Mouse (Mus musculus): ENCODE measurements at regions not wholly inside any gene's neighbourhood (a gene's known extent, or its start where the extent isn't known, plus 50 kb on each side); places are given as distances from the start of the nearest gene placed in this dataset.

DNA sequence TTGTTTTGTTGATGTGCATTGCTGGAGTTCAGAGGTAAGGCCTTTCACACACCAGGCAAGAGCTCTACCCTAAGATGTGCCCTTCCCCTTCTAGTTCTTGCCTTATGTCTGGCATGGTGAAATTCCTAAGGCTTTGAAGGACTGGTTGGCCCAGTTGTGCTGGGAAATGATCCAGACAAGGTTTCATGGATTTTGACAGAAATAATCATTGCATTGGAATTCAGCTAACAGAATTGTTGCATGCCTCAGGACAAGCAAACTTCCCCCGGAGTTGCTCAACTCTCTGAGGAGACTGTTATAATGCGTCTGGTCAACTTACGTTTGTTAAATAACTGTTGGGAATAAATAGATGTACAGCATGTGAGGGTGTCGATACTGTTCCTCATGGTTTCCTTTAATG lies 80.6 kb upstream of the 1700016C15Rik start:
- H3K27me3 ChIP-seq (ENCODE audit: control insufficient read depth, insufficient read depth, low read length) = no peaks in the 10 kb centered on the region
- H3K4me1 ChIP-seq (replicated peaks; ENCODE audit: control insufficient read depth, insufficient read depth, low read length) = no peaks in the 10 kb centered on the region; the same call in 1 of the 2 replicates
- H3K9ac ChIP-seq (ENCODE audit: low read depth, low read length) = no peak overlapping the region
- H3K4me2 ChIP-seq (replicated peaks; ENCODE audit: low read depth, low read length) = no peak overlapping the region
- H3K9me3 ChIP-seq (ENCODE audit: control insufficient read depth, low read length) = no peaks in the 10 kb centered on the region
- H3K27ac ChIP-seq (ENCODE audit: low read depth, low read length) = no peak overlapping the region
- DNase-seq (ENCODE audit: low spot score) (no peak), ATAC-seq (ENCODE audit: low FRiP score) (no peak)
- H3K4me3 ChIP-seq (ENCODE audit: low read depth, low read length) = no peak overlapping the region
- no peaks in the 10 kb centered on the region for H3K36me3 ChIP-seq (ENCODE audit: control insufficient read depth, insufficient read depth, low read length)
- WGBS = 92% methylated on average over 4 of the region's 4 CpGs

DNA sequence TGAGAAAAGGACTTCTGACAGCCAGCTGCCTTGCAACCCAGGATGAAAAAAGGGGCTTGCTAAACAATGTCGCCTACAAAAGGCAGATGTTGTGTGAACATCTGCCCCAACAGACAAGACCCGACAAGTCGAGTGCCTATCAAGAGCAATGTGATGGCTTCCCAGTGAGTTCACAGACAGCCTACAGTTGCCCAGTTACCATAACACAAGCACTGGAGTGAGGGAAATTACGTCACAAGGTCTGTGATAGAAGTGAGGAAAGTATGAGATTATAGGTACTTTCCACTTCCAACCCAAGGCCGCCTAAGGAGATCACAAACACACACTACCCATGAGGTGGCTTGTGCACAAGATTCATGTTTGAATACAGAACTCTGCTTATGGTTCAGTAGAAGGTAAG lies 78.4 kb upstream of the 1700016C15Rik start:
- WGBS = 63% methylated on average over 5 of the region's 5 CpGs
- Histone ChIP-seq H3K9me3 (ENCODE audit: control insufficient read depth, low read length) (no peaks in the 10 kb centered on the region), H3K36me3 (ENCODE audit: control insufficient read depth, insufficient read depth, low read length) (no peaks in the 10 kb centered on the region), H3K27ac (ENCODE audit: low read depth, low read length) (no peak overlapping the region), H3K4me2 (replicated peaks; ENCODE audit: low read depth, low read length) (no peak overlapping the region), H3K27me3 (ENCODE audit: control insufficient read depth, insufficient read depth, low read length) (no peaks in the 10 kb centered on the region), H3K4me3 (ENCODE audit: low read depth, low read length) (no peak overlapping the region), H3K4me1 (replicated peaks; ENCODE audit: control insufficient read depth, insufficient read depth, low read length) (no peaks in the 10 kb centered on the region; the same call in 1 of the 2 replicates), H3K9ac (ENCODE audit: low read depth, low read length) (no peak overlapping the region)
- ATAC-seq (ENCODE audit: low FRiP score) (no peak), DNase-seq (ENCODE audit: low spot score) (no peak)

DNA sequence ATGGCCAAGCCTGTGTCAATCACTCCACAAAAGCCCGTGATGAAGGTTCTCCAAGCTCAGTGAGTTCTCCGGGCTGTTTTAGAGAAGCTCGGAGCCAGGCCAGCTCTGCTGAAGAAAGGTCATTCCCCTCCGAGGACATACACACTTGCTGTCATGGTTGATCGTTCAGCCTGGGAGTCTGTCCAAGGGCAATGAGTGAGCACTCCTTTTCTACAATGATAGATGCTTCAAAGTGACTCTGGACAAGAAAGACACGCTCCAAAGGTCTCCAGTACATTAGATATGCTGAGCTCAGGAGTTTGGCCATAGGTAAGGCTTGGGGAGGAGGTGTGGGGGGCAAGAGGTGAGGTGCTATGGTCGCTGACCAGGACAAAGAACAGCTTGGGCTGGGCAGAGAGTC lies 66.5 kb upstream of the 1700016C15Rik start:
- 82% methylated on average over 7 of the region's 7 CpGs for WGBS
- no peak for ATAC-seq (ENCODE audit: low FRiP score)
- no peak overlapping the region for H3K4me3 ChIP-seq (ENCODE audit: low read depth, low read length)

DNA sequence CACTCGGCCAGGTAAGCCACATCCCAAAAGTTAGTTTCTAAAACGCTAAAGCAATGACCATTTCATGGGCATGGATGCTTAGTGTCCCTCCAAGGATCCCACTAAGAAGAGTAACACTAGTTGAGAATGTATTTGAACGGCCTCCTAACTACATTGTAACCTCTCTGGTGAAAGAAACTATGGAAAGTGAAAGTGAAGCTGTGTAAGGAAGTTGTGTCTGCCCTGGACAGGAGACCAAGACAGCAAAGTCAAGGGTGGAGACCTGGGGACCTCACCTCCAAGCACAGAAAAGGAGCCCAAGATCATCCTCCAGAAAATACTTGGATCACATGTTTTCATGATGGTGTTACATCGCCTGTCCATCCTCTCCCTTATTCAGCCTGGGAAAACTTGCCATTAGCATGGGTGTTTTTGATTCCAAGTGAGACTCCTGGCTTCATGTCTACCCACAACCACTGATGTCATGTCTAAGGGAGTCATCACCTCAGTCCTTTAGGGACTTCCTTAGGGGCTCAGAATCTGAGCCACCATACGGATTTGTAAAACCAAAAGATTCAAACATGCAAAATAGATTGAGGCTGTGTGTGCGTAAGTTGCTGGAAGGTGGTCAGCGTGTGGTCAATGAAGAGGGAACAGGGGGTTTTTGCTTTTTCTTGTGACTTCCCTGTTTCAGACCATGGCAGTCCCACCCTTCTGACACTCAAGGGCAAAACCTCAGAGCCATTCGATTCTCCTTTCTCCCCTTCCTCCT lies 62.4 kb upstream of the 1700016C15Rik start:
- Histone ChIP-seq H3K9ac (ENCODE audit: low read depth, low read length) (no peak overlapping the region), H3K36me3 (ENCODE audit: control insufficient read depth, insufficient read depth, low read length) (no peaks in the 10 kb centered on the region), H3K9me3 (ENCODE audit: control insufficient read depth, low read length) (no peaks in the 10 kb centered on the region), H3K27ac (ENCODE audit: low read depth, low read length) (no peak overlapping the region), H3K4me2 (replicated peaks; ENCODE audit: low read depth, low read length) (no peak overlapping the region), H3K27me3 (ENCODE audit: control insufficient read depth, insufficient read depth, low read length) (no peaks in the 10 kb centered on the region), H3K4me3 (ENCODE audit: low read depth, low read length) (no peak overlapping the region), H3K4me1 (replicated peaks; ENCODE audit: control insufficient read depth, insufficient read depth, low read length) (no peaks in the 10 kb centered on the region)
- WGBS = 87% methylated on average over 8 of the region's 8 CpGs
- DNase-seq (ENCODE audit: low spot score) = no peak
- no peak for ATAC-seq (ENCODE audit: low FRiP score)

More for the DNA sequence above, 66.5 kb upstream of the 1700016C15Rik start:
- DNase-seq (ENCODE audit: low spot score) = no peak
- Histone ChIP-seq H3K9ac (ENCODE audit: low read depth, low read length) (no peak overlapping the region), H3K27me3 (ENCODE audit: control insufficient read depth, insufficient read depth, low read length) (no peaks in the 10 kb centered on the region), H3K27ac (ENCODE audit: low read depth, low read length) (no peak overlapping the region), H3K4me1 (replicated peaks; ENCODE audit: control insufficient read depth, insufficient read depth, low read length) (no peaks in the 10 kb centered on the region), H3K4me2 (replicated peaks; ENCODE audit: low read depth, low read length) (no peak overlapping the region), H3K9me3 (ENCODE audit: control insufficient read depth, low read length) (no peaks in the 10 kb centered on the region), H3K36me3 (ENCODE audit: control insufficient read depth, insufficient read depth, low read length) (no peaks in the 10 kb centered on the region)

DNA sequence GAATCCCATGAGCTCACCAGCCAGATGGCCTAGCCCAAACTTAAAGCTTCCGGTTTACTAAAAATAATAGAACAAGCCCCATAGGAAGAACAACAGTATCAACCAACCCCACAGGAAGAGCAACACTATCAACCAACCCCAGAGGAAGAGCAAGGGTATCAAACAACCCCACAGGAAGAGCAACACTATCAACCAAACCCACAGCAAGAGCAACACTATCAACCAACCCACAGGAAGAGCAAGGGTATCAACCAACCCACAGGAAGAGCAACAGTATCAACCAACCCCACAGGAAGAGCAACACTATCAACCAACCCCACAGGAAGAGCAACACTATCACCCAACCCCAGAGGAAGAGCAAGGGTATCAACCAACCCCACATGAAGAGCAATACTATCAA lies 59.0 kb upstream of the 1700016C15Rik start:
- Histone ChIP-seq H3K27ac (ENCODE audit: low read depth, low read length) (no peak overlapping the region), H3K4me3 (ENCODE audit: low read depth, low read length) (no peak overlapping the region), H3K27me3 (ENCODE audit: control insufficient read depth, insufficient read depth, low read length) (no peaks in the 10 kb centered on the region), H3K36me3 (ENCODE audit: control insufficient read depth, insufficient read depth, low read length) (no peaks in the 10 kb centered on the region), H3K4me1 (replicated peaks; ENCODE audit: control insufficient read depth, insufficient read depth, low read length) (no peaks in the 10 kb centered on the region), H3K9ac (ENCODE audit: low read depth, low read length) (no peak overlapping the region), H3K9me3 (ENCODE audit: control insufficient read depth, low read length) (no peaks in the 10 kb centered on the region), H3K4me2 (replicated peaks; ENCODE audit: low read depth, low read length) (no peak overlapping the region)
- no peak for ATAC-seq (ENCODE audit: low FRiP score)
- no peak for DNase-seq (ENCODE audit: low spot score)
- 100% methylated on average over 1 of the region's 1 CpGs for WGBS

DNA sequence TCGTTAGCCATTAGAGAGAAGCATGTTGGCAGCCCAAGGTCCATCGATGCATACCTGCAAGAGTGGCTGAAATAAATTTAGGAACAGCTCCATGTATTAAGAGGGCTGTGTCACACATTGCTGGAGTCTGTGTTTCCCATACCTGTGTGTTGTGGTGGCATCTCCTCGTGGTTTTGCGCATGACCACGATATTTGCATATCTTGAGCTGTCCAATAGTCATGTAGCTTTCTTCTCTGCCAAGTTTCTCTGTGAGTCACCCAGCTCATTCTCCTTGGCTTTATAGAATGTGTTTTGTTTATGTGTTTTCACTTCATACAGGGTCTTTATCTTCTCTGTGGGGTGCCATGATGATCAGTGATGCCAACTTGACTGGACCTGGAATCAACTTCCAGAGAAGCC lies 53.0 kb upstream of the 1700016C15Rik start:
- Histone ChIP-seq H3K36me3 (ENCODE audit: control insufficient read depth, insufficient read depth, low read length) (no peaks in the 10 kb centered on the region), H3K27me3 (ENCODE audit: control insufficient read depth, insufficient read depth, low read length) (no peaks in the 10 kb centered on the region), H3K4me3 (ENCODE audit: low read depth, low read length) (no peak overlapping the region), H3K9ac (ENCODE audit: low read depth, low read length) (no peak overlapping the region), H3K4me1 (replicated peaks; ENCODE audit: control insufficient read depth, insufficient read depth, low read length) (no peaks in the 10 kb centered on the region), H3K4me2 (replicated peaks; ENCODE audit: low read depth, low read length) (no peak overlapping the region), H3K9me3 (ENCODE audit: control insufficient read depth, low read length) (no peaks in the 10 kb centered on the region), H3K27ac (ENCODE audit: low read depth, low read length) (no peak overlapping the region)
- 95% methylated on average over 5 of the region's 5 CpGs for WGBS
- ATAC-seq (ENCODE audit: low FRiP score) (no peak), DNase-seq (ENCODE audit: low spot score) (no peak)

DNA sequence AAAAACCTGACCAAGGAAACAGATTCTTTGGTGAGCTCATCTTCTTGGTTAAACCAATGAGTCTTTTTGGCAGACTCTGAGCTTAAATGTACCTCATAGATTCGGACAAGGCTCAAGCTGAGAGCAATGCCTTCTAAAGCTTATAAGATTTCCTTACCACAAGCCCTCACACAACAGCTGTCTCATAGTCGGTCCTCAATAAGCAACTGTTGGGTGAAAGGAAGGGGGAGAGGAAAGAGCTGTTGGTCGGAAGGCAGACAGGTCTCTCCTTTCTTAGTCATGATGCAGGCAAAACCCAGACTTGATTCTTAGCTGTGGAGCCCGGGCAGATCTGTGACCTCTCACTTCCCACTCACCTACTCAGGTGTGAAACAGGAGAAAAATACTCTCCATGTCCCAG lies 50.8 kb upstream of the 1700016C15Rik start:
- Histone ChIP-seq H3K27me3 (ENCODE audit: control insufficient read depth, insufficient read depth, low read length) (no peaks in the 10 kb centered on the region), H3K4me2 (replicated peaks; ENCODE audit: low read depth, low read length) (no peak overlapping the region), H3K9me3 (ENCODE audit: control insufficient read depth, low read length) (no peaks in the 10 kb centered on the region), H3K4me3 (ENCODE audit: low read depth, low read length) (no peak overlapping the region), H3K36me3 (ENCODE audit: control insufficient read depth, insufficient read depth, low read length) (no peaks in the 10 kb centered on the region), H3K27ac (ENCODE audit: low read depth, low read length) (no peak overlapping the region), H3K4me1 (replicated peaks; ENCODE audit: control insufficient read depth, insufficient read depth, low read length) (no peaks in the 10 kb centered on the region), H3K9ac (ENCODE audit: low read depth, low read length) (no peak overlapping the region)
- ATAC-seq (ENCODE audit: low FRiP score) (no peak), DNase-seq (ENCODE audit: low spot score) (no peak)
- 91% methylated on average over 4 of the region's 4 CpGs for WGBS
